Mouse (Mus musculus) heart, postnatal 0 days (tissue): ENCODE measurements around the gene Gstm1. TPM values are rescaled to one million over a fixed set of nuclear protein-coding genes. Genes with fewer than 3 reads are reported as not detected.

ENCODE experiments used
- ATAC-seq: fragments of 200-750 bp; cut with Nextera tagmentation; 2 replicates; pipeline ENCODE4 v1.8.0; 2017; ENCODE audit warnings: low read depth, moderate number of reproducible peaks, moderate library complexity; ENCODE audit not compliant: insufficient read depth
- DNase-seq: peaks from one replicate; pipeline ENCODE4 v3.0.0-alpha.2; 2016; ENCODE audit warnings: low spot score
- H3K27ac ChIP-seq: fragments of 300-500 bp; sonication (generic); 2 replicates; pipeline ENCODE4 v1.5.1; 2014; ENCODE audit warnings: low read depth, mild to moderate bottlenecking
- H3K27me3 ChIP-seq: fragments of 300-500 bp; sonication (generic); 2 replicates; pipeline ENCODE4 v1.6.1; 2014; ENCODE audit warnings: low read length, mixed read lengths; ENCODE audit not compliant: control insufficient read depth, insufficient read depth
- H3K36me3 ChIP-seq: fragments of 300-500 bp; sonication (generic); replicated peaks from 2 replicates; pipeline ENCODE4 v1.6.1; 2014; ENCODE audit warnings: low read length, mixed read lengths; ENCODE audit not compliant: control insufficient read depth, insufficient read depth
- H3K4me1 ChIP-seq: fragments of 300-500 bp; sonication (generic); 2 replicates; pipeline ENCODE4 v1.6.1; 2014; ENCODE audit warnings: antibody characterized with exemption; ENCODE audit not compliant: control insufficient read depth, insufficient read depth
- H3K4me2 ChIP-seq: fragments of 300-500 bp; sonication (generic); 2 replicates; pipeline ENCODE4 v1.6.1; 2014; ENCODE audit warnings: low read depth, mild to moderate bottlenecking, low read length, moderate library complexity
- H3K4me3 ChIP-seq: fragments of 300-500 bp; sonication (generic); 2 replicates; pipeline ENCODE4 v1.5.1; 2014; ENCODE audit warnings: low read depth, low read length
- H3K9ac ChIP-seq: fragments of 300-500 bp; sonication (generic); replicated peaks from 2 replicates; pipeline ENCODE4 v1.6.1; 2014; ENCODE audit warnings: low read depth, low read length, mixed read lengths
- H3K9me3 ChIP-seq: fragments of 300-500 bp; sonication (generic); replicated peaks from 2 replicates; pipeline ENCODE4 v1.6.1; 2016; ENCODE audit warnings: low read length; ENCODE audit not compliant: control insufficient read depth
- CTCF ChIP-seq: IDR thresholded peaks from 2 replicates; pipeline ENCODE4 v1.5.1; 2016; ENCODE audit warnings: antibody characterized with exemption, control low read depth, low read depth
- EP300 ChIP-seq: IDR thresholded peaks from 2 replicates; pipeline ENCODE4 v1.6.1; 2016; ENCODE audit warnings: antibody characterized with exemption, low read depth
- WGBS: fragments of 180-500 bp; shearing (Covaris S2); extraction: QIAGEN DNeasy Blood & Tissue Kit; methylation state at CpG from one replicate; pipeline ENCODE4 v1.1.7; 2014; 5-methylcytosine and 5-hydroxymethylcytosine counted together
- polyA plus RNA-seq: library from polyadenylated mRNA; unstranded; fragments of >200 nt; fragmentation: Nextera tagmentation; extraction: Ambion mirVana; gene quantifications from 2 replicates; pipeline ENCODE4 v1.2.1, GENCODE M21; 2015
- total RNA-seq: library from RNA; depleted of rRNA; stranded (reverse); fragments of >200 nt; gene quantifications from 2 replicates; pipeline ENCODE4 v1.2.3, GENCODE M21; 2014; ENCODE audit warnings: low replicate concordance

The Gstm1 gene
- total and polyA plus RNA-seq, 2 experiments from 2014 or later = 111 to 136 TPM

DNA sequence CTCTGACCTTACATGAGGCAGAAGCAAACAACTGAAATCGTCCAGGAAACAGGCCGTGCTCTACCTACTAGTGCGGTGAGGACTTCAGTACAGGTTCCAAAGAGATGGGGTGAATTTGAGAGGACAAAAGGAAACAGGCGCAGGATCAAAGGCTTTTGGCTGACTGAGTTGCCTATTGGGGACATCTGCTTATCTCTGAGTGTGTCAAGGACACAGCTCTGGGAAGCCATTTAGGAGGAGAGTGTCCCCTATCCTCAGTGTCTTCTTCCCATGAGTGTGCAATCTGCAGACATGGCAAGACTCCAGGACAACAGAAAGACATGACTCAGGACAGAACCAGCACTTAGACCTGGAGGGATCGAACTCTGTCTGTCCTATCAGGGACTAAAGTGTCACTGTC is 33.3 kb downstream of the Gstm1 start:
- Histone ChIP-seq H3K4me3 (no peak overlapping the region), H3K27ac (no peak overlapping the region), H3K9ac (no peak overlapping the region), H3K4me1 (0 out of 2 replicates have a peak, but pooled peaks cover 12% of the 10 kb centered on the region), H3K36me3 (no peaks in the 10 kb centered on the region), H3K4me2 (no peak overlapping the region), H3K9me3 (no peaks in the 10 kb centered on the region), H3K27me3 (no peaks in the 10 kb centered on the region)
- ATAC-seq (no peak), DNase-seq (no peak)
- TF ChIP-seq CTCF = no peak
- TF ChIP-seq EP300 = no peak
- WGBS = 62% methylated on average over 5 of the region's 5 CpGs

DNA sequence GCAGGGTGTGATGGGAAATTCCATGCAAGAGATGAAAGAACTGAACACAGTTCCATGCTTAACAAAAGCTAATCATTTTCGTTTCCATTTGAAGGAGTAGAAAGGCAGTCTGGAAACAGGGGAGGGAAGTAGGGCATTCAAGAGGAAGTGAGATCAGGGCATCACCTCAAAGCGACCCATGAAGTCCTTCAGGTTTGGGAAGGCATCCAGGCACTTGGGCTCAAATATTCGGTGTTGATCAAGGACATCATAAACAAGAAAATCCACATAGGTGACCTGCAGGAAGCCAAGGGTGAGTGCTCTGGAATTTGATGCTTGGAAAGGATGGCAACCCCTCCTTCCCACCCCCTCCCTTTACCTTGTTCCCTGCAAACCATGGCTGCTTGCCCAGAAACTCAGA is 34.0 kb downstream of the Gstm1 start:
- Histone ChIP-seq H3K9me3 (no peaks in the 10 kb centered on the region), H3K36me3 (no peaks in the 10 kb centered on the region), H3K4me2 (no peak overlapping the region), H3K4me3 (no peak overlapping the region), H3K27ac (no peak overlapping the region), H3K9ac (no peak overlapping the region), H3K4me1 (0 out of 2 replicates have a peak, but pooled peaks cover 12% of the 10 kb centered on the region), H3K27me3 (no peaks in the 10 kb centered on the region)
- WGBS = 49% methylated on average over 3 of the region's 3 CpGs
- no peak for ATAC-seq
- DNase-seq = no peak
- no peak for TF ChIP-seq EP300
- TF ChIP-seq CTCF = no peak

DNA sequence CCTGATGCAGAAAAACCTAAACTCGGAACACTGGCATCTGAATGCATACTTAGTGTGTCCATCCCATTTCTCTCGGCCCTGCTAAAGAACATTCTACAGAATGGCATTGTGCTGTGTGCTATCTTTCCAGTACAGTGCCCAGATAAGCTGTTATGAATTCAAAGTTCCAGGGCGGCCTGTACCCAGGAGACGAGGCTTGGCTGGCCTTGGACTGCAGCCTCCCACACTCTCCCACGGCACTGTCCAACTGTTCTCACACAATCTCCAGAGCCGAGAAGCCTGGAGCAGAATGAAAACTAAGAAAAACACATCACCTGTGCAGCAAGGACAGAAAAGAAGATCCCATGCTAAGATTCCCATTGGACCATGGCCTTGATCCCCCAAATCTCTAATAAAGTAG is 35.0 kb downstream of the Gstm1 start:
- ATAC-seq (no peak), DNase-seq (no peak)
- no peak overlapping the region for H3K4me3 ChIP-seq
- no peak overlapping the region for H3K4me2 ChIP-seq
- TF ChIP-seq CTCF (no peak), EP300 (no peak)
- 55% methylated on average over 6 of the region's 6 CpGs for WGBS
- H3K27me3 ChIP-seq = no peaks in the 10 kb centered on the region
- H3K4me1 ChIP-seq = 0 out of 2 replicates have a peak, but pooled peaks cover 12% of the 10 kb centered on the region
- H3K27ac ChIP-seq = no peak overlapping the region
- H3K9me3 ChIP-seq = no peaks in the 10 kb centered on the region
- no peaks in the 10 kb centered on the region for H3K36me3 ChIP-seq
- no peak overlapping the region for H3K9ac ChIP-seq

DNA sequence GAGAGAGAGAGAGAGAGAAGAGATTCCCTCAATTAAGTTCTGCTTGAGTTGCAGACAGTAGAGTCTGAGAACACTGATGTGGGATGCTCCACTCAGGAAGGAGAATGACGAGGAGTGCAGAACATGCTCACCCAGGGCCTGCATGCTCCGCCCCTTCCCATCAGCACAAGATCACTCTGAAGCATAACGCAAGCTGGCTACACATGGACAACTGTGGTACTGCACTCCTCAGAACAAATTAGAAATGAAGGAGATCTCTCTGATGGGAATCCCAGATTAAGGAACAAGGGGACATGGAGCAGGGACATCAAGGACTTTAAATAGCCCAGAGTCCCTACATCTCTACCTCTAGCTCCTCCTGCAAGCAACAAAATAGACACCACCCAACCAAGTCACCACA is 36.5 kb downstream of the Gstm1 start:
- no peak overlapping the region for H3K9ac ChIP-seq
- H3K36me3 ChIP-seq = no peaks in the 10 kb centered on the region
- DNase-seq = no peak
- H3K27ac ChIP-seq = no peak overlapping the region
- H3K27me3 ChIP-seq = no peaks in the 10 kb centered on the region
- H3K4me2 ChIP-seq = no peak overlapping the region
- H3K9me3 ChIP-seq = no peaks in the 10 kb centered on the region
- 0 out of 2 replicates have a peak, but pooled peaks cover 12% of the 10 kb centered on the region for H3K4me1 ChIP-seq
- WGBS = 66% methylated on average over 3 of the region's 3 CpGs
- TF ChIP-seq EP300 = no peak
- TF ChIP-seq CTCF = no peak
- no peak for ATAC-seq
- H3K4me3 ChIP-seq = no peak overlapping the region

DNA sequence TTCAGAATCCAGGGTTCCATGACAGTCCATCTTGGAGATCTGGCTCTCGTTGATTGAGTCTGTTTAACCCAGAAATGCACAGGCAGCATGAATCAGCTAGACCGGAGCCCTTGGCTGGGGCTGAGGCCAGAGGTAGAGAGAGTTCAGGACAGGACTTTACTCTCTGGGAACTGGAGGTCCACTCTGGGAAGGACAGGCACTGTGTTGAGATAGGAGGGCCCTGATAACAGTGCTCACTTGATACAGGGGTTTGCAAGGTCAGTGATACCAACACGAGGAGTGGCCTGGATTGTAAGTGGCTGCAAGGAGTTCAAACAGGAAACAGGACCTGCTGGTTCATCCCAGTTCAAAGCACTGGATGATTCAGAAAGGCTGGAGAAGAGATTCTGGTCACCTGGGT is 40.1 kb downstream of the Gstm1 start:
- no peak for ATAC-seq
- Histone ChIP-seq H3K4me2 (no peak overlapping the region), H3K27ac (no peak overlapping the region), H3K36me3 (no peaks in the 10 kb centered on the region), H3K9ac (no peak overlapping the region), H3K9me3 (no peaks in the 10 kb centered on the region), H3K4me1 (no peaks in the 10 kb centered on the region), H3K4me3 (no peak overlapping the region), H3K27me3 (no peaks in the 10 kb centered on the region)
- no peak for DNase-seq
- TF ChIP-seq CTCF (no peak), EP300 (no peak)
- 50% methylated on average over 3 of the region's 3 CpGs for WGBS

DNA sequence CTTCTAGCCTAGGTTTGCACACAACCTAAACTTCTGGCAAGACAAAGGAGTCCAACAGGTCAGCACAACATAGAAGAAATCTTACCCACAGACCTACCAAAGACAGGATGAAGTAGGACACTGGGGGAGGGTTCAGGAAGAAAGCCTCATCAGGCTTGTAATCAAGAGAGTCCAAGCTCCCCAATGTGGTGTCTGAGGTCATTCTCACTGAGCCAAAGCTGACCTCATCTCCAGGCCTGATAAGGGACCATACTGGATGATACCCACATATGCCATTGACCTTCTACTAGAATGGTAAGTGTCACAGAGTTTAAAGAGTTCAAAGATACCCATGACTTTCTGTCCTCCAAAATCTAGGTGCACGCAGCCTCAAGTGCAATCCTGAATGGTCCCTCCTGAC is 43.5 kb downstream of the Gstm1 start:
- 93% methylated on average over 1 of the region's 1 CpGs for WGBS
- H3K9ac ChIP-seq = no peak overlapping the region
- no peak for ATAC-seq
- DNase-seq = no peak
- no peaks in the 10 kb centered on the region for H3K36me3 ChIP-seq
- no peak overlapping the region for H3K4me3 ChIP-seq
- no peak overlapping the region for H3K4me2 ChIP-seq
- H3K4me1 ChIP-seq = no peaks in the 10 kb centered on the region
- H3K9me3 ChIP-seq = no peaks in the 10 kb centered on the region
- H3K27ac ChIP-seq = no peak overlapping the region
- H3K27me3 ChIP-seq = 0 out of 2 replicates have a peak, but pooled peaks cover 2% of the 10 kb centered on the region
- TF ChIP-seq EP300 (no peak), CTCF (no peak)
